Mouse (Mus musculus) retina, embryonic 14.5 days (tissue): ENCODE data around the gene Hmcn2.
A peak's percentile ranks its signal among the peaks of the same experiment; 100 is the strongest.

Experiments
- DNase-seq: peaks from one replicate; pipeline ENCODE4 v3.0.0-alpha.2; 2015; ENCODE audit warnings: low spot score

The Hmcn2 gene

GRCm38 (mm10) chr2:31314007-31314465 lies at the start of gene Hmcn2:
Gene Hmcn2, plus strand, starts transcription at chr2:31314415.
- DNase-seq: no peak

GRCm38 (mm10) chr2:31267447-31267846 lies 46.8 kb upstream of the Hmcn2 start:
- peak; percentile 79 for DNase-seq

DNA sequence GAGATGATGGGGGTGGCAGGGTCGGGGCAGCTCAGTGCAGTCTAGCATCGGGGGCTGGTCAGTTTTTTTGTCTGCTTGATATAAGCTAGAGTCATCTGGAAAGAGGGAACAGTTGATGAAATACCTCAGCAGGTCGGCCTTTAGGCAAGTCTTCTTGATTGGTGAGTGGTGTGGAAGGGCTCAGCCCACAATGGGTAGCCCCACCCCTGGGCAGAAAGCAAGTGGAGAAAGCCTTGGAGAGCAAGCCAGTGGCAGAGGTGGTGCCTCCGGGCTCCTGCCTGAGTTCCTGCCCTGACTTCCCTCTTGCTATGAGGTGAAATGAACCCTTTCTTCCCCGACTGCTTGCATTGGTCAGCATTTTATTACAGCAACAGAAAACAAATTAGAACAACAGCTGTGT lies 45.6 kb upstream of the Hmcn2 start:
- no peak for DNase-seq

DNA sequence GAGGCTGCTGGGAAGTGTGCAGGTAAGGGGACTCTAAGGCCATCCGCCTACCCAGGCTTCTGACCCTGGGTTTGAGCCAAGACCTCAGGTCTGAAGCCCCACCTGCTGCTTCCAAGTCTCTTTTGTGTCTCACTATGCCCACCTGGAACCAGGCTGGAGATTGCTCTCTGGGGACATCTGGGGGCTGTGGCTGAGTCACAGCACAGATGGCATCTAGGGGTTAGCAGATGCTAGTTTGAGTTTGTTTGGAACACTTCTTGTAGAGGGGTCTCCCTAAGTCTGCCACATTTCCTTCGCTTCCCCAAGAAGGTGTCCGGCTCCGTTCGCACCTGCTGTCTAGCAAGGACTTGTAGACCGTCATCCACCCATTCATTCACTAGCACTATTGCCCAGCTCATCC lies 45.0 kb upstream of the Hmcn2 start:
- DNase-seq: no peak

DNA sequence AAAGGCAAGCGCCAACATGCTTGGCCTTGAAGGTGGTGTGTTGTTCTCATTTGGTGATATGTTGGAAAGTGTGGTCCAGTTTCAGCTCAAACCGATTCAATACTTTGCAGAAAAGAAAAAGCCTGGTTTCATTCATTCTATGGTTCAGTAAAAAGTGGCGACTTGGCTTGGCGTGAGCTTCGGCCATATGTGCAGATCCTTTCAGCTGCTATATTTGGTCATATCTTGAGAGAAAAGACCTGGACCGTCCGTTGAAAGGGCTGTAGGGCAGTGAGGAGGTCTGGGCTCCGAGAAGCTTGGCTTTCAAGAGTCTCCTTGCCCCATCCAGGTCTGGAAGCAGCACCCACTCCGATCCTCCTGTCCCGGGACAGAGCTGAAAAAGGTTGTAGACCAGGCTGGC lies 44.4 kb upstream of the Hmcn2 start:
- no peak for DNase-seq

DNA sequence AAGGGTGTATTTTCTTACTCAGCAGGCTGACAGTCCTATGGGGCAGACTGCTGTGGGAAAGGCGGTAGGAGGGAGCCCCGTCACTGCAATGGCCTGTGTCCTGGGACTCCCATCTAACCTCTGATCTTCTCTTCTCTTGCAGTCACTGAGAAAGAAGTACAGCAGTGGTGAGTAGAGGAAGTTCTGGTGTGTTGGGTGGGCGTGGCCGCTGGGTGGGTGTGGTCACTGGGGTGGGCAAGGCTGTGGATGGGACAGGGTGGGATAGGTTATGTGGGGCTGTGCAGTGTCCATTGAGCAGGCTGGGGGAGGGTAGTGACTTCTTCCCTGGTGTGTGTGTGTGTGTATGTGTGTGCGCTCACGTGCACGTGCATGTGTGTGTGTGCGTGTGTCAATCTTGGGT lies 43.7 kb upstream of the Hmcn2 start:
- no peak for DNase-seq

DNA sequence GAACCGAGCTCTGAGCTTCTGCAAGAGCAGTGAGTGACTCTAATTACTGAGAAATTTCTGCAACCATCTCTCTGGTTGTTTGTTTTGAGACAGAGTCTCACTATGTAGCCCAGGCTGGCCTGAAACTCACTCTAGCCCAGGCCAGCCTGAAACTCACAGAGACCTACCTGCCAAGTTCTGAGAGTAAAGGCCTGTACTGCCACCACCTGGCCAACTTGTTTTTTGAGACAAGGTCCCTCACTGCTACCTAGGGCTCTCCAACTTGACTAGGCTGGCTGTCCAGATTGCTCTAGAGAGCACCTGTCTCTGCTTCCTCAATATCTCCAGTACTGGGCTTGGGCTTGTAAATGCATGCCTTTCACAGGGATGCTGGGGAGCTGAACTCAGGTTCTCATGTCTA lies 43.1 kb upstream of the Hmcn2 start:
- no peak for DNase-seq

GRCm38 (mm10) chr2:31274993-31275392 lies 39.2 kb upstream of the Hmcn2 start:
- DNase-seq: no peak

DNA sequence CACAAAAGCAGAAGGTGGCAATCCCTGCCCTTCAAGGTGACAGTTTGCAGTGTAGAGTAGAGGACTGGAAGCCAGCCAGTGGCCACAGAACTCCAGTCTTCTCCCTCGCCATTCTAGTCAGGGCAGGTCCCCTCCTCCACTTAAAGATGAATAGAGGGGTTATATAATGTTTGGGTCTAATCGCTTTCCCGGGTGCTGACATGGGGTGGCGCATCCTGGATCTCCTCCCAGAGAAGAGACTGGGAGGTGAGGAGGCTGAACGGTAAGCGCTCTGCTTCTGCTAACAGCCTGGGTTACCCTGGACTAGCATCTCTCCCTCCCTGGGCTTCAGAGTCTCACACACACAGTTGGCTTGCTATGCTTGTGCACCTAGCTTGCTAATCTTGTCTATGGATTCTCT lies 36.4 kb upstream of the Hmcn2 start:
- no peak for DNase-seq

DNA sequence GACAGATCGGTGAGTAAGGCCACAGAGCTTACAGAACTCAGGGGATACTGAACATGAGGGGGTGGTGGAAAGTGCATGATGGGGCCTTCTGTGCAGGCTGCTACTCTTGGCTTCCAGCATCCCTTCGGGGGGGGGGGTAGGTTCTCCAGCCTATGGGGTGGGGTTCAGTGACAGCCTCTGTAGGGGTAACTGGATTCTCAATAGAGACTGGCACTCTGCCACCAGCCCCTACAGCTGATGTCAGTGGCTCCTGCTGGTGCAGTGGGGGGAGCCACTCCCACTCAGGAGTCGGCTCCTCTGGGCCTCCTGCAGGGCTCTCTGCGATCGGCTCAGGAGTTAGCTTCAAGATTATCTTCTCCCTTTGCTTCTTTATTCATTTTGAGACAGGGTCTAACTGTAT lies 35.7 kb upstream of the Hmcn2 start:
- no peak for DNase-seq

- no peak for DNase-seq
Observed at GRCm38 (mm10) chr2:31281138-31281537, 33.1 kb upstream of the Hmcn2 start.

DNA sequence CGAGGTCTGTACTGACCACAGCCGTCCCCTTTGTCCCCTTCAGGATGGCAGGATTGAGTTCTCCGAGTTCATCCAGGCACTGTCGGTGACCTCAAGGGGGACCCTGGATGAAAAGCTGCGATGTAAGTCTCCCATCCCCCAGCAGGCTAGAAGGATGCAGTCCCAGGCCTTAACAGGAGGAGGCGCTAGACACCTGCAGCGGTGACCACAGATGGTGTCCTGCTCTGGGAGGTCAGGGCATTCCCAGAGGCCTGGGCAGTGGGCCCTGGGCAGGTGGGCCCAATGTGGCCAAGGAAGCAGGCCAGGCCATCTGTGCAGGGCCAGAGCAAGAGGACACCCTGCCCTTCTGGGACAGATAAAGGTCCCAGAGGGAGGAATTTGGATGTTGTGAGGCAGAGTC lies 31.9 kb upstream of the Hmcn2 start:
- no peak for DNase-seq

- DNase-seq: no peak
Observed at GRCm38 (mm10) chr2:31282880-31283279, 31.3 kb upstream of the Hmcn2 start.

- no peak for DNase-seq
Observed at GRCm38 (mm10) chr2:31284531-31284930, 29.7 kb upstream of the Hmcn2 start.

- DNase-seq: peak; percentile 87
Observed at GRCm38 (mm10) chr2:31291421-31291820, 22.8 kb upstream of the Hmcn2 start.

DNA sequence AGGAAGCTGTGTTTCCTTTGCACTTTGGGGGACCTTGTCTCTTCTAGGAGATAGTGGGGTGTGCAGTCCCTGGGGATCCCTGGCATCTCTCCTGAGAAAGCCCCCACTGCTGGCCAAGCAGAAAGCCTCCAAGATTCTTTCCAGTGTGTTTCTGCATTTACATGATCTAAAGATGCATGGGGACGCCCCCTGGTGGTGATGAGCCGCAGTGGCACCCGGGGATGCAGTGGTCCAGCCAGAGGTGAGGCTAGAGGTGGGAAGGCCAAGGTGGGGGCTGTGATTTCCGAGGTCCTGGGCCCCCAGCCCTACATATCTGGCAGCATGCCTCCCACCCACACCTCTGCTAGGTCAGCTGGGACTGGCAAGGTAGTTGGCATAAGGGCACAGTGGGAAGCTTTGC lies 19.2 kb upstream of the Hmcn2 start:
- peak; percentile 89 for DNase-seq

DNA sequence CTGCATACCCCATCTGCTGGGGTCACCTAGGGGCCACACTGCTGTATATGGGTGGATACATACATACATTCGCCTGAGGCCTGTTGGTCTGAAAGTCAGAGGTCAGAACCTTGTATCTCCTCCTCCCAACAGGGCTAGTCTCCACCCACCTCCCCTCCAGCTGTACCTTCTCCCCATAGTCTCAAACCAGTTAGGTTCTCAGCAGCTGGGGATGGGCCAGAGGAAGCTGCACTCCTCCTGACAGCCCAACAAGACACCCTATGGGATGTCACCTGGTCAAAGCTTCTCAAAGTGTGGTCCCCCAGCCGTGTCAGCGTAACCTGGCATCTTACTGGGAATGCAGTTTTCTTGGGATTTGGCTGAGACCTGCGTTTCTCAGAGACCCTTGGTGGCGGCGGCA lies 17.8 kb upstream of the Hmcn2 start:
- no peak for DNase-seq

DNA sequence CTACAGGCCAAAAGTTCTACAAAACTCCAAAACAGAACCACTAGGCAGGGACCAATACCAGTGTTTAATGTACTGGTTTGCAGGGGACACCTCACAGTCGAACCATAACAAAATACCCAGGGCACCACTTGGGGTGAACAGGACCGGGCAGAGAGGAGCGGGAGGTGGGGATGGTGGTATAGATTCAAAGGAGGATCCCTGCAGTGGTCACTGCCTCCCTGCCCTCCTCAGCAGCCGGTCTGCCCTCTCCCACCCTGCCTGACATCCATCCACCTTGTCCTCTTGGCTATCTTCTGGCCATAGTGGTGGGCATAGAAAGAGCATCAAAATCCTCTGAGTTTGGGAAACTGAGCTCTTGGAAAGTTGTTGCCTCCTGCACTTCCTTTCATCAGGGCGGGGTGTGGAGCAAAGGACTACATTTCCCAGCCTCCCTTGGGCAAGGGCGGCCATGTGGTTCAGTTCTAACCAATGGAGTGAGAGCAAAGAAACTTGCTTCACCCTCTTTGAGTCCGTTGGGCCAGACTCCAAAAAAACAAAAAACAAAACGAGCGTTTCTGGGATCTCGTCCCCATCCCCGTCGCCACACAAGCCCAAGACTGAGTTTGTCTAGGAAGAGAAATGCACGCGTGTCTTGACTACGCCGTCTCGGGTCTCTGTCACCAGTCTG lies 16.5 kb upstream of the Hmcn2 start:
- peak; percentile 60 for DNase-seq

- no peak for DNase-seq
Observed at GRCm38 (mm10) chr2:31298814-31299213, 15.4 kb upstream of the Hmcn2 start.

DNA sequence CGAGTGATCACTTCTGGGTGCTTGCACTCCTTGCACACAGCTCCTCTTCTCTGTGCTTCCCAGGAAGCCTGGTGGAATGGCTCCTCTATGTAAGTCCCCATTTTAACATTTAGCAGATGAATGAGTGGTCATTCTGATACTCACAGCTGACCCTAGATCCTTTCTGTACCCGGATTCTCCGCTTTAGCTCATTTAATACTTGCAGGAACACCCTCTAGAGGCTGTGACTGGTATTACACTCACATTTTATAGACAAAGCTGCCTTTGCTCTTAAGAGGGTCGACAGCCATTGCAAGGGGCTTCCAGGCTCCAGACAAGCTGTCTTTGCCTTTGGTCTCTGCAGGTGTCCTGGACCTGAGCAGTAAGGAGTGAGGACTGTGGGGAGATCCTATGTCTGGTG lies 14.9 kb upstream of the Hmcn2 start:
- peak; percentile 88 for DNase-seq

DNA sequence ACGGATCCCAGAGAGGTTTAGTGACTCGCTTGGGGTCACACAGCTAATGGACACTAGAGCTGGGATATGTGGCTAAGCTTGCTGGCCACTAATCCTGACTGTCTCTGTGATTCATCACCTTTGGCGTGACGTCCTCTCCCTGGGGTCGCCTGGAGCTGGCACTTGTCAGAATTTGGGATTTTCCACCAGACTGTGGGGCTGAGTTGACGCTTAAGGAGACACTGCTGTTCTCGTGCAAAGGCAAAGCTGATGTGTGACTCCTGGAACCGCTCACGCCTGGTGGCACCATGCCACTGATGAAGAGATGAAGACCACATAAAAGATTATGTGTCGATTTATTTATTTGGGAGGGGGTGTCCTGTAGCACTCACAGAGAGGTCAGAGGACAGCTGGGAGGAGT lies 14.2 kb upstream of the Hmcn2 start:
- no peak for DNase-seq

- no peak for DNase-seq
Observed at GRCm38 (mm10) chr2:31303177-31303576, 11.0 kb upstream of the Hmcn2 start.

DNA sequence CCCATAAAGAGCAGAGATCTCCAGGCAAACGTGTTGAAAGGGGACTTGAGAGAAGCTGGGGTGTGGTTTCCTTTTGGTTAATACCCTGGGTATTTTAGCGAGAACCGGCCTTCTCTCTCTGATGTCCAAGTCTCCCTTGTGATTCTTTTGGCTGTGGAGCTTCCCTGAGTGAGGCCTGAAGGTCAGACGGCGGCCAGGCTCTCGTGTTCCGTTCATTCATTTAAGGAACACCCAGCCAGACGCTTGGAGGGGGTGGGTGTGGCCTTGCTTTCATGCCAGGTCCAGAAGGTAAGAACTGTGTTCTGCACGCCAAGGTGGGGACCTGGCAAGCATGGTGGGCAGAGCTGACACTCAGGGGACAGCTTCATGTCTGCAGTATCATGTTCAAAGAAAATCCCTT lies 10.0 kb upstream of the Hmcn2 start:
- no peak for DNase-seq

- no peak for DNase-seq
Observed at GRCm38 (mm10) chr2:31304801-31305665, 9.2 kb upstream of the Hmcn2 start.
